Mouse (Mus musculus): ENCODE data around the gene Slit1. TPM values are rescaled to one million over a fixed set of nuclear protein-coding genes. Genes with fewer than 3 reads are reported as not detected.
A peak's percentile ranks its signal among the peaks of the same experiment; 100 is the strongest.

Gene Slit1
- total RNA-seq, 2 experiments from 2014 or later, result 0.29 TPM; not detected in 1

DNA sequence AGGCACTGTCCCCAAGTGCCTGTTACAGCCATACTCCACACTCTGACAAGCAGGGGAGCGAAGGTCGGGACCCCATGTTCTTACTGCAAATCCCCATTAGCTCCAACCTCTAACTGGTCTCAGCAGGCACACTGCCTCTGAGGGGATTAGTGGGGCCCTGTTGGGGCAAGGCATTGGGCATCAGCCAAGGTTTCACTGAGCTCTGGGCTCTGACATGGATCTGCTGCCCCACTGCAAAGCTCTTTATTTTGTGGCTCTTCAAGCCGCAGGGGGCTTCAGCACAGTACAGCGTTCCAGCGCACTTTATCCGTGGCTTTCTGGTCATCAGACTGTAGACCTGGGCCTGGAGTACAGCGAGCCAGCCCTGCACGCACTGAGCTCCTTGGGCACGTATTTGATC is 86.0 kb downstream of the Slit1 start:
- no peak for ATAC-seq (replicated peaks; ENCODE audit: poor library complexity)

DNA sequence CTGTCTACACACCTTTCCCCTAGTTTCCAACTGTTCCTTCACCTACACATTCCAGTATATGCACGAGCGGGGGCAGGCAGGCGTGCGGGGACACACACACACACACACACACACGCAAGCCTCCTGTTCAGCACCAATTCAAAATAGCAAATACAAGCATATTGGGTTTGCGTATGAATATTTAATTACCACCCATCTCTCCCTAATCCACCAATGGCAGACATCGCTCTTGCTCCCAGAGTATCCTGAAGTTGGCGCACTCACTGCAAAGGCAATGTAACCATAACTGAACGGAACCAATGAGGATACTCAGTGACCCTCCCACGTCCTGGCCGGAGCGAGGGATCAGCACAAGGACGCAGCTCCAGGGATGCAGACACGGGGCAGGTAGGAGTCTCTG is 86.8 kb downstream of the Slit1 start:
- ATAC-seq (replicated peaks; ENCODE audit: poor library complexity), result no peak

- ATAC-seq (replicated peaks; ENCODE audit: poor library complexity), result peak; percentile 87
Observed at GRCm38 (mm10) chr19:41655970-41656369, 87.5 kb downstream of the Slit1 start.

DNA sequence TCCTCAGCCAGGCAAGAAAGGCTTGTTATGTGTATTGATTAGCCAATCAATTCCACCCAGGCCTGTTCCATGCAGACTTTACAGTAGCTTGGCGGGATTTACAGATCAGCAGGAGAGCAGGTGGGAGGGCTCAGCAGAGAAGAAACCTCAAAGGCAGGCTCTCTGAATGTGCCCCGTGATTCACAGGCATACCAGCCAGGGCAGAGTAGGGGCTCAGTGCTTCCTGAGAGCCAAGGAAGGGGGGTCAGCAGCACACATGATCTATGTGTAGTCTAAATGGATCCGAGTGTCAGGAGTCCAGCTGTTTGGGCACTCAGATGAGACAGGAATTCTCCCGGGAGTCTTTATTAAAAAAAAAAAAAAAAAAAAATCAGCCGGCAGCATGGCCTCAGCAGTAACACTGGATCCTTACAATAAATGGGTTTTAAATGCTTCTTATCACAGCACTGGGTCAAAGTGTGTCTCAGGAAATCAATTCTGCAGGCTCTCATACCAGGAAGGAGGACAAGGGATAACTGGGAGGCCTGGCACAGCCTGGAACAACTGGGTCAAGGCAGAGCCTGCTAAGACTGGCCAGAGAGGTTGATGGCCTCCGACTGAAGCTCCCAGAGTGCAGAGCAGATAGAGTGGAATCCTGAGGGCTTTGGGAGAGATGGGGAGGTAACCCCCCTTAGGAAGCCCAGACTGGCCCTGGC is 88.2 kb downstream of the Slit1 start:
- no peak for ATAC-seq (replicated peaks; ENCODE audit: poor library complexity)

GRCm38 (mm10) chr19:41651967-41652366 is 91.5 kb downstream of the Slit1 start:
- ATAC-seq (replicated peaks; ENCODE audit: poor library complexity), result no peak

DNA sequence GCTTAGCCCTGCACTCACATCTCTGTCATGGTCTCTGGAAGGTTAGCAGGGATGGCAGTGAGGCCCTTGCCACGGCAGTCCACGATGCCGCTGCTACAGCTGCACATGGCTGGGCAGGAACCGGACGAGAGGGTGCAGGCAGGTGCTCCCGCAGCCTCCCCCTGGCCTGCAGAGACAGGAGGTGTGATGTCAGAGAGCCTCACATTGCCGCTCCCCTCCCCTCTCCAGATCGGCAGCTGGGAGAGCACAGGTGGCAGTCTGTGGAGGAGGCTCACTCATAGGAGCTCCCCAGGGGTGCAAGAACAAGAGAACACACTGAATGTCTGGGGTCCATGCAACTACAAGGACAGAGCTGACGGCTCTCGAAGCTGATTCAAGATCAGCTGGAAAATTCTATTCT is 94.1 kb downstream of the Slit1 start:
- ATAC-seq (replicated peaks; ENCODE audit: poor library complexity), result no peak

GRCm38 (mm10) chr19:41646947-41647631 is 96.4 kb downstream of the Slit1 start:
- ATAC-seq (replicated peaks; ENCODE audit: poor library complexity), result peak; percentile 99

DNA sequence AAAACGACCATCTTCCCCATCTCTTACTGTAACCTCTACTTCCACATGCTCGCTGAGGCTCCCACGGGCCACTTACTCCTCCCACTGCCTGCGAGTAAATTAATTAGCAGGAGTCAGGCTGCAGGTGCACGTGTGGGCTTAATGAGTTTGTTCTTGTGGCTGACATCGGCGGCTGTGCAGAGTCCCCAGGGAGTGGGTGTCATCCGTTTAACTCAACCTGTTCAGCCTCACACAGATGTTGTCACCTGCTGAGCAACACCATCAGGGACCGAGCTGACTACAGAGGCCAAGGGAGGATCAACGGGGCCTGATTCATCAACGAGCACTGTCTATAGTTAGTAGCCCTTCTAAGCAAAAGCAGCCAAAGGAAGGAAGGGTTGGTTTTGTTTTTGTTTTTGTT is 100.5 kb downstream of the Slit1 start:
- no peak for ATAC-seq (replicated peaks; ENCODE audit: poor library complexity)

DNA sequence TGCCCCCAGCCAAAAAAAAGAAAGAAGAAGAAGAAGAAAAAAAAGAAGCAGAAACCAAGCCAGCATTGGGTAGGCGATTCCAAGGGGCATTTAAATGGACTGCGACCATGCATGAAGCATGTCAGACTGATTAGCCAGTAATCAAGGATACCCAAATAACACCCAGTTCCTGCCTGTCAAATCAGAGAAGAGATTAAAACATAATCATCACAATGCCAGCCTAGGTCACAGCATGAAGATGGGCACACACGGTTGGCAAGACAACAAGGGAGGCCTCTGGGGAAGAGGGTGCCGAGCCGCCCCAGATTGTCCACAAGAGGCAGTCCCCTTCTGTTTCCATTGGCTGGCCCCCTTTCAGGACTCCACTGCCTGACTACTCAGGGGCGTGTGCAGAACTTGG is 108.5 kb downstream of the Slit1 start:
- ATAC-seq (replicated peaks; ENCODE audit: poor library complexity), result no peak

DNA sequence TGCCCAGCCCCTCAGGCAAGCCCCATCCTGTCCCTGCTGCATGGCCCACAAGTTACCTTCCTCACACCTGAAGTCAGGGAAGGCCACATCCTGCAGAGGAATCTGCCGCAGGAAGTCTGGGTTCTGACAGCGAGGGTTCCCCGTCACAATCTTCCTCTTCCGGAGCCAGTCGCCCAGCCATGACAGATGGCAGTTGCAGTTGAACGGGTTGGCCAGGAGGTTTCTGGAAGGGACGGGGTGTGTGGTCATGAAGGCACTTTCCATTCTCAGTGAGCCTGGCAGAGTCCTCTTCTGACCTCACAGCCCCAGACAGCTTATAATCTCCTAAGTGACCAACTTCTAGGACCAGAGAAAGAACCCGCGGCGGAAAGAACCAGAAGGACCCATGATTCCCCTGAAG is 109.4 kb downstream of the Slit1 start:
- ATAC-seq (replicated peaks; ENCODE audit: poor library complexity), result peak; percentile 44

- peak; percentile 68 for ATAC-seq (replicated peaks; ENCODE audit: poor library complexity)
Observed at GRCm38 (mm10) chr19:41629532-41629931, 113.9 kb downstream of the Slit1 start.

- no peak for ATAC-seq (replicated peaks; ENCODE audit: poor library complexity)
Observed at GRCm38 (mm10) chr19:41628970-41629369, 114.5 kb downstream of the Slit1 start.

DNA sequence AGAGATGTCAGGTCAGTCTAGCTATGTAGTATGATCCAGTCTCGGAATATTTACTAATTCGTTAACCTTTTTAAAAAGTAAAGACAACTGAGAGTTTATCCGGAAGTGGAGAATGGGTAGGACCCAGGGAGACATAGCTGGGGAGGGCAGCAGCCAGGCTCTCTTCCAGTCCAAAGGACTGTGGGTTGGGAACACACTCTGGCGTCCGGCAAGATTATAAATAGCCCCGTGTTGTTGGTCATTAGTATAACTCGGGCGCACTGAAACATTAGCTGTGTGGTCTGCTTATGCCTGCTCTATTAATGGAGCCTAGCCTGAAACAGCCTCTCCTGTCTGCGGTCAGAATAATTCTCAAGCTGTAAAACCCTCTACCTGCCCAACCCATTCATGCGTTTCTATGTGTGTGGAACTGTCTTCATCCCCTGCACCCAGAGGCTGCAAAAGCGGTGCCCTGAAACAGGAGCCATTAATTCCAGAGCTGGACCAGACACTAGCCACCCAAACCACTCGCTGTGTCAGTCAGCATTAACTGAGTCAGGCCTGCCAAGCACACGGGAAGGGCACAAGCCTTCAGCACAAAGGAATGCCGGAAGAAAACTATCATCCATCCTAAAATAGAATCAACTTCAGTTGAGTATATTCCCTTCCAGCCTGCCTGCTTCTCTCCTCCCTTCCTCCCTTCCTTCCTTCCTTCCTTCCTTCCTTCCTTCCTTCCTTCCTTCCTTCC is 122.9 kb downstream of the Slit1 start:
- ATAC-seq (replicated peaks; ENCODE audit: poor library complexity), result no peak

DNA sequence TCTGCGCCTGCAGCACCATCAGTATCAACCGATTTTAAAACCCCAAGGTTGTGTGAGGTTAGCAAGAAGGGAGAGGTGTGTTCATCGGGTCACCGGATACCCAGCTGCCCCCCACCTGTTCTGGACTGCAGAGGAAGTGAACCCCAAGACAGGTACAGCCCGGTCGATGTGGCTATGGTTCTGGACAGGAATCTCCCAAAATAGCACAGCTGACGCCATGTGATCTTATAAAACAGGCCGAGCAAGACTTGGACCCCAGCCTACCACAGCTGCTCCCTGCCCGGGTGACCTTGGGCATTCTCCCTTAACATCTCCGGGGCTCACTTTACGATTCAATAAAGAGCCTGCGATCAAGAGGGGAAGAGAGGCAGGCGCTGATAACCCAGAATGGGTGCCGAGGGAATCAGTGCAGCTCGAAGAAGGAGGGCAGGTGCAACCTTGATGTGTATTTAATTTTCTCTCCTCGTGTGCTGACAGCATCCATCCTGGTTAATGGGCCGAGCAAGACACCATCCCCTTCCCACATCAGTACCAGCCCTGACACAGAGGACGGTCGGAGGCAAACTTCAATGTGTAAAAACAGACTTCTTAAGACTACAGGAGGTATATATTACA is 124.6 kb downstream of the Slit1 start:
- ATAC-seq (replicated peaks; ENCODE audit: poor library complexity), result no peak

DNA sequence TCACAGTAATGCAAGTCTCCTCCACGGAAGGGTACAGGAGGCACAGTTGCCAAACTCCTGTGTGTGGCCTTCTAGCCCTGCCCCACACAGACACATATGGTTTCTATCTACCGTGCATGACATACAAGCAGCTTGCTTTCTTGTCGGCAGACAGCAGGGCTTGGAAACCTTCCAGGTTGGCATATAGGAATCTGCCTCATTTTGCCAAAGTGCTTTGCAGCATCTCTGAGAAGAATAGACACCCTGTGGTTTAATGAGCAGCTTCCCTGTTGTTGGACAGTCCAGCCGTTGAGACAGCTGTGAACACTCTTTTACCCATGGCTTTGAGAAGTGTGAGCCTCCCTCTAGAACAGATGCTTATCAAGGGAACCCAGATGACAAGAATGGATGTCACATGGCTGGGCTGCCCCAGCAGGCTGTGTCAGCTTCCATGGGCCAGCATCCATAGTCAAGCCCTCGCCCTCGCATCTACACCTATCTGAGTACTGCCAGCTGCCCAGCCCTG is 125.3 kb downstream of the Slit1 start:
- 0 out of 2 replicates have a peak, but pooled peaks have one; percentile 14 for ATAC-seq (replicated peaks; ENCODE audit: poor library complexity)

GRCm38 (mm10) chr19:41617102-41617501 is 126.4 kb downstream of the Slit1 start:
- ATAC-seq (replicated peaks; ENCODE audit: poor library complexity), result no peak

- no peak for ATAC-seq (replicated peaks; ENCODE audit: poor library complexity)
Observed at GRCm38 (mm10) chr19:41616274-41616673, 127.2 kb downstream of the Slit1 start.

GRCm38 (mm10) chr19:41615606-41616224 is 127.8 kb downstream of the Slit1 start:
- ATAC-seq (replicated peaks; ENCODE audit: poor library complexity), result 0 out of 2 replicates have a peak, but pooled peaks have one; percentile 14

GRCm38 (mm10) chr19:41613325-41614087 is 130.0 kb downstream of the Slit1 start:
- ATAC-seq (replicated peaks; ENCODE audit: poor library complexity), result no peak

DNA sequence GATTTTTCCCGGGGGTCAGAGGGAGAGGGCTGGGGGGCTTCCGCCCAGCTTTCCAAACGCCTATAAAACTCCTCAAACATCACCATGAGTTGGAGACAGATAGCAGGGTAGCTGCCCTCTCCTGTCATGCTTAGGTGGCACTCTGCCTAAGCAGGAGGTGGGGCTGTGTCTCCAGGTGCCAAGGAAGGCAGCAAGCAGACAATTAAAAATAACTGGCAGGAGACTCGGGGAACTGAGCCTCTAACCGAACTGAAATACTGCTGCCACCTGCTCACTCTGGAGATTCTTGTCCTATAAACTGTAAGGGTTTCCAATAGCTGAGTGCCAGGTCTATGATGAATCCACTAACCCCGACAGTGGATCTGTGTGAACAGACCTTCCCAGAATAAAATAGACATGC is 131.8 kb downstream of the Slit1 start:
- ATAC-seq (replicated peaks; ENCODE audit: poor library complexity), result no peak

Measured in megakaryocyte progenitor cell, adult 5-6 weeks (primary cell).